Mouse (Mus musculus): Measurements from ENCODE around the gene Dclk1. TPM values are rescaled to one million over a fixed set of nuclear protein-coding genes. Genes with fewer than 3 reads are reported as not detected.

Gene Dclk1
- total and polyA plus RNA-seq, 3 experiments, result 0.55 TPM; not detected in 2

GRCm38 (mm10) chr3:55348026-55348390 is 105.8 kb downstream of the Dclk1 start:
- no peak for ATAC-seq (ENCODE audit: extremely low read depth, insufficient number of reproducible peaks, low FRiP score, poor library complexity, severe bottlenecking)
- DNase-seq (ENCODE audit: low spot score), result no peak
- Histone ChIP-seq H3K27me3 (ENCODE audit: insufficient read depth, low read length) (no peaks in the 10 kb centered on the region), H3K36me3 (replicated peaks) (no peaks in the 10 kb centered on the region), H3K4me3 (ENCODE audit: low read depth, low read length) (no peak overlapping the region), H3K9me3 (replicated peaks) (peaks cover 62% of the 10 kb centered on the region), H3K4me1 (ENCODE audit: insufficient read depth, low read depth, low read length) (no peaks in the 10 kb centered on the region)
- TF ChIP-seq TAL1 (conservative IDR thresholded peaks at IDR 0.05; ENCODE audit: low read depth, low read length) (no peak), GATA2 (IDR thresholded peaks at IDR 0.05; ENCODE audit: borderline replicate concordance, low read depth, low read length) (no peak), GATA1 (IDR thresholded peaks at IDR 0.05; ENCODE audit: borderline replicate concordance, low read length) (no peak)

GRCm38 (mm10) chr3:55350194-55350593 is 108.0 kb downstream of the Dclk1 start:
- DNase-seq (ENCODE audit: low spot score) (no peak), ATAC-seq (ENCODE audit: extremely low read depth, insufficient number of reproducible peaks, low FRiP score, poor library complexity, severe bottlenecking) (no peak)
- no peak overlapping the region for H3K4me3 ChIP-seq (ENCODE audit: low read depth, low read length)
- no peaks in the 10 kb centered on the region for H3K36me3 ChIP-seq (replicated peaks)
- no peaks in the 10 kb centered on the region for H3K4me1 ChIP-seq (ENCODE audit: insufficient read depth, low read depth, low read length)
- TF ChIP-seq GATA2 (IDR thresholded peaks at IDR 0.05; ENCODE audit: borderline replicate concordance, low read depth, low read length), result no peak
- no peak for TF ChIP-seq CTCF (IDR thresholded peaks at IDR 0.05; ENCODE audit: low read depth, low read length)
- no peak for TF ChIP-seq GATA1 (IDR thresholded peaks at IDR 0.05; ENCODE audit: borderline replicate concordance, low read length)
- TF ChIP-seq TAL1 (conservative IDR thresholded peaks at IDR 0.05; ENCODE audit: low read depth, low read length), result no peak
- no peak for TF ChIP-seq POLR2AphosphoS5 (IDR thresholded peaks at IDR 0.05; ENCODE audit: insufficient replicate concordance, low read depth, low read length)
- H3K27me3 ChIP-seq (ENCODE audit: insufficient read depth, low read length), result no peaks in the 10 kb centered on the region
- H3K9me3 ChIP-seq (replicated peaks), result peaks cover 65% of the 10 kb centered on the region

- Histone ChIP-seq H3K9me3 (replicated peaks) (peaks cover 72% of the 10 kb centered on the region), H3K4me1 (ENCODE audit: insufficient read depth, low read depth, low read length) (no peaks in the 10 kb centered on the region), H3K36me3 (replicated peaks) (no peaks in the 10 kb centered on the region), H3K4me3 (ENCODE audit: low read depth, low read length) (no peak overlapping the region), H3K27me3 (ENCODE audit: insufficient read depth, low read length) (no peaks in the 10 kb centered on the region)
- no peak for TF ChIP-seq TAL1 (conservative IDR thresholded peaks at IDR 0.05; ENCODE audit: low read depth, low read length)
- no peak for TF ChIP-seq CTCF (IDR thresholded peaks at IDR 0.05; ENCODE audit: low read depth, low read length)
- no peak for TF ChIP-seq POLR2AphosphoS5 (IDR thresholded peaks at IDR 0.05; ENCODE audit: insufficient replicate concordance, low read depth, low read length)
- TF ChIP-seq GATA2 (IDR thresholded peaks at IDR 0.05; ENCODE audit: borderline replicate concordance, low read depth, low read length), result no peak
- no peak for TF ChIP-seq GATA1 (IDR thresholded peaks at IDR 0.05; ENCODE audit: borderline replicate concordance, low read length)
- DNase-seq (ENCODE audit: low spot score), result no peak
- no peak for ATAC-seq (ENCODE audit: extremely low read depth, insufficient number of reproducible peaks, low FRiP score, poor library complexity, severe bottlenecking)
Observed at GRCm38 (mm10) chr3:55351281-55352052, 109.3 kb downstream of the Dclk1 start.

- DNase-seq (ENCODE audit: low spot score) (no peak), ATAC-seq (ENCODE audit: extremely low read depth, insufficient number of reproducible peaks, low FRiP score, poor library complexity, severe bottlenecking) (no peak)
- no peak overlapping the region for H3K4me3 ChIP-seq (ENCODE audit: low read depth, low read length)
- no peaks in the 10 kb centered on the region for H3K4me1 ChIP-seq (ENCODE audit: insufficient read depth, low read depth, low read length)
- H3K9me3 ChIP-seq (replicated peaks), result peaks cover 75% of the 10 kb centered on the region
- no peaks in the 10 kb centered on the region for H3K36me3 ChIP-seq (replicated peaks)
- H3K27me3 ChIP-seq (ENCODE audit: insufficient read depth, low read length), result no peaks in the 10 kb centered on the region
- TF ChIP-seq TAL1 (conservative IDR thresholded peaks at IDR 0.05; ENCODE audit: low read depth, low read length) (no peak), GATA2 (IDR thresholded peaks at IDR 0.05; ENCODE audit: borderline replicate concordance, low read depth, low read length) (no peak), CTCF (IDR thresholded peaks at IDR 0.05; ENCODE audit: low read depth, low read length) (no peak), GATA1 (IDR thresholded peaks at IDR 0.05; ENCODE audit: borderline replicate concordance, low read length) (no peak), POLR2AphosphoS5 (IDR thresholded peaks at IDR 0.05; ENCODE audit: insufficient replicate concordance, low read depth, low read length) (no peak)
Observed at GRCm38 (mm10) chr3:55352529-55352928, 110.4 kb downstream of the Dclk1 start.

GRCm38 (mm10) chr3:55353169-55353568 is 111.0 kb downstream of the Dclk1 start:
- DNase-seq (ENCODE audit: low spot score) (no peak), ATAC-seq (ENCODE audit: extremely low read depth, insufficient number of reproducible peaks, low FRiP score, poor library complexity, severe bottlenecking) (no peak)
- Histone ChIP-seq H3K36me3 (replicated peaks) (no peaks in the 10 kb centered on the region), H3K27me3 (ENCODE audit: insufficient read depth, low read length) (no peaks in the 10 kb centered on the region), H3K4me3 (ENCODE audit: low read depth, low read length) (no peak overlapping the region), H3K9me3 (replicated peaks) (peaks cover 74% of the 10 kb centered on the region), H3K4me1 (ENCODE audit: insufficient read depth, low read depth, low read length) (no peaks in the 10 kb centered on the region)
- TF ChIP-seq CTCF (IDR thresholded peaks at IDR 0.05; ENCODE audit: low read depth, low read length) (no peak), POLR2AphosphoS5 (IDR thresholded peaks at IDR 0.05; ENCODE audit: insufficient replicate concordance, low read depth, low read length) (no peak), GATA2 (IDR thresholded peaks at IDR 0.05; ENCODE audit: borderline replicate concordance, low read depth, low read length) (no peak), TAL1 (conservative IDR thresholded peaks at IDR 0.05; ENCODE audit: low read depth, low read length) (no peak), GATA1 (IDR thresholded peaks at IDR 0.05; ENCODE audit: borderline replicate concordance, low read length) (no peak)

- peaks cover 74% of the 10 kb centered on the region for H3K9me3 ChIP-seq (replicated peaks)
- TF ChIP-seq POLR2AphosphoS5 (IDR thresholded peaks at IDR 0.05; ENCODE audit: insufficient replicate concordance, low read depth, low read length), result no peak
- no peak for TF ChIP-seq TAL1 (conservative IDR thresholded peaks at IDR 0.05; ENCODE audit: low read depth, low read length)
- TF ChIP-seq GATA1 (IDR thresholded peaks at IDR 0.05; ENCODE audit: borderline replicate concordance, low read length), result no peak
- no peak for TF ChIP-seq GATA2 (IDR thresholded peaks at IDR 0.05; ENCODE audit: borderline replicate concordance, low read depth, low read length)
- TF ChIP-seq CTCF (IDR thresholded peaks at IDR 0.05; ENCODE audit: low read depth, low read length), result no peak
- no peaks in the 10 kb centered on the region for H3K4me1 ChIP-seq (ENCODE audit: insufficient read depth, low read depth, low read length)
- no peak for DNase-seq (ENCODE audit: low spot score)
- H3K27me3 ChIP-seq (ENCODE audit: insufficient read depth, low read length), result no peaks in the 10 kb centered on the region
- no peak for ATAC-seq (ENCODE audit: extremely low read depth, insufficient number of reproducible peaks, low FRiP score, poor library complexity, severe bottlenecking)
- no peak overlapping the region for H3K4me3 ChIP-seq (ENCODE audit: low read depth, low read length)
- H3K36me3 ChIP-seq (replicated peaks), result no peaks in the 10 kb centered on the region
Observed at GRCm38 (mm10) chr3:55353909-55354511, 111.8 kb downstream of the Dclk1 start.
